Mouse (Mus musculus): ENCODE measurements at regions not wholly inside any gene's neighbourhood (a gene's known extent, or its start where the extent isn't known, plus 50 kb on each side); places are given as distances from the start of the nearest gene placed in this dataset.
A peak's percentile ranks its signal among the peaks of the same experiment; 100 is the strongest.

- no peaks in the 10 kb centered on the region for H3K36me3 ChIP-seq (replicated peaks)
- WGBS (ENCODE audit: insufficient replicate concordance), result 39% methylated on average over 15 of the region's 15 CpGs
- no peak overlapping the region for H3K4me3 ChIP-seq (replicated peaks)
- no peaks in the 10 kb centered on the region for H3K9me3 ChIP-seq (replicated peaks)
- no peak overlapping the region for H3K4me2 ChIP-seq
- no peaks in the 10 kb centered on the region for H3K4me1 ChIP-seq (replicated peaks)
- no peak for ATAC-seq (ENCODE audit: insufficient read depth)
- no peaks in the 10 kb centered on the region for H3K27me3 ChIP-seq
- no peak overlapping the region for H3K27ac ChIP-seq (replicated peaks)
- H3K9ac ChIP-seq, result no peak overlapping the region
Observed at GRCm38 (mm10) chr9:63896073-63896807, 125.6 kb downstream of the Smad6 start.

GRCm38 (mm10) chr9:63892235-63892971 lies 129.5 kb downstream of the Smad6 start:
- no peaks in the 10 kb centered on the region for H3K9me3 ChIP-seq (replicated peaks)
- no peaks in the 10 kb centered on the region for H3K4me1 ChIP-seq (replicated peaks)
- H3K4me3 ChIP-seq (replicated peaks), result no peak overlapping the region
- H3K27me3 ChIP-seq, result no peaks in the 10 kb centered on the region
- WGBS (ENCODE audit: insufficient replicate concordance), result 68% methylated on average over 17 of the region's 17 CpGs
- H3K27ac ChIP-seq (replicated peaks), result no peak overlapping the region
- H3K9ac ChIP-seq, result no peak overlapping the region
- H3K36me3 ChIP-seq (replicated peaks), result no peaks in the 10 kb centered on the region
- ATAC-seq (ENCODE audit: insufficient read depth), result no peak
- H3K4me2 ChIP-seq, result no peak overlapping the region

- ATAC-seq (ENCODE audit: insufficient read depth), result no peak
Observed at GRCm38 (mm10) chr9:63890717-63891116, 131.1 kb downstream of the Smad6 start.

GRCm38 (mm10) chr9:63889570-63889969 lies 131.8 kb upstream of the Smad3 start:
- ATAC-seq (ENCODE audit: insufficient read depth), result no peak

More at GRCm38 (mm10) chr9:63890717-63891116, 131.1 kb downstream of the Smad6 start:
- no peaks in the 10 kb centered on the region for H3K36me3 ChIP-seq (replicated peaks)
- no peak overlapping the region for H3K27ac ChIP-seq (replicated peaks)
- H3K27me3 ChIP-seq, result no peaks in the 10 kb centered on the region
- no peak overlapping the region for H3K9ac ChIP-seq
- no peak overlapping the region for H3K4me3 ChIP-seq (replicated peaks)
- H3K4me2 ChIP-seq, result no peak overlapping the region
- 45% methylated on average over 5 of the region's 5 CpGs for WGBS (ENCODE audit: insufficient replicate concordance)
- no peaks in the 10 kb centered on the region for H3K9me3 ChIP-seq (replicated peaks)
- no peaks in the 10 kb centered on the region for H3K4me1 ChIP-seq (replicated peaks)

GRCm38 (mm10) chr9:63884971-63885370 lies 127.2 kb upstream of the Smad3 start:
- WGBS (ENCODE audit: insufficient replicate concordance), result 66% methylated on average over 2 of the region's 2 CpGs
- ATAC-seq (ENCODE audit: insufficient read depth), result no peak
- Histone ChIP-seq H3K4me1 (replicated peaks) (peaks cover 10% of the 10 kb centered on the region; the same call in 1 of the 2 replicates), H3K36me3 (replicated peaks) (no peaks in the 10 kb centered on the region), H3K9ac (no peak overlapping the region), H3K27me3 (no peaks in the 10 kb centered on the region), H3K4me3 (replicated peaks) (no peak overlapping the region), H3K9me3 (replicated peaks) (no peaks in the 10 kb centered on the region), H3K27ac (replicated peaks) (no peak overlapping the region), H3K4me2 (no peak overlapping the region)

More at GRCm38 (mm10) chr9:63889570-63889969, 131.8 kb upstream of the Smad3 start:
- Histone ChIP-seq H3K9ac (no peak overlapping the region), H3K36me3 (replicated peaks) (no peaks in the 10 kb centered on the region), H3K9me3 (replicated peaks) (no peaks in the 10 kb centered on the region), H3K4me2 (no peak overlapping the region), H3K27ac (replicated peaks) (no peak overlapping the region), H3K27me3 (no peaks in the 10 kb centered on the region), H3K4me1 (replicated peaks) (no peaks in the 10 kb centered on the region), H3K4me3 (replicated peaks) (no peak overlapping the region)
- 66% methylated on average over 6 of the region's 6 CpGs for WGBS (ENCODE audit: insufficient replicate concordance)

- peaks cover 10% of the 10 kb centered on the region; the same call in 1 of the 2 replicates for H3K4me1 ChIP-seq (replicated peaks)
- no peak overlapping the region for H3K9ac ChIP-seq
- H3K27me3 ChIP-seq, result no peaks in the 10 kb centered on the region
- no peak overlapping the region for H3K4me3 ChIP-seq (replicated peaks)
- 61% methylated on average over 6 of the region's 6 CpGs for WGBS (ENCODE audit: insufficient replicate concordance)
- H3K4me2 ChIP-seq, result no peak overlapping the region
- H3K9me3 ChIP-seq (replicated peaks), result no peaks in the 10 kb centered on the region
- no peaks in the 10 kb centered on the region for H3K36me3 ChIP-seq (replicated peaks)
- no peak overlapping the region for H3K27ac ChIP-seq (replicated peaks)
- no peak for ATAC-seq (ENCODE audit: insufficient read depth)
Observed at GRCm38 (mm10) chr9:63883738-63884520, 126.1 kb upstream of the Smad3 start.

- Histone ChIP-seq H3K9me3 (replicated peaks) (no peaks in the 10 kb centered on the region), H3K4me3 (replicated peaks) (no peak overlapping the region), H3K36me3 (replicated peaks) (no peaks in the 10 kb centered on the region), H3K27me3 (no peaks in the 10 kb centered on the region), H3K27ac (replicated peaks) (no peak overlapping the region), H3K4me1 (replicated peaks) (peaks cover 10% of the 10 kb centered on the region; the same call in 1 of the 2 replicates), H3K4me2 (no peak overlapping the region), H3K9ac (no peak overlapping the region)
- no peak for ATAC-seq (ENCODE audit: insufficient read depth)
- 71% methylated on average over 10 of the region's 10 CpGs for WGBS (ENCODE audit: insufficient replicate concordance)
Observed at GRCm38 (mm10) chr9:63881692-63882091, 123.9 kb upstream of the Smad3 start.

GRCm38 (mm10) chr9:63881261-63881563 lies 123.4 kb upstream of the Smad3 start:
- no peak for ATAC-seq (ENCODE audit: insufficient read depth)
- no peaks in the 10 kb centered on the region for H3K27me3 ChIP-seq
- peak overlapping the region; percentile 48; the same call in 1 of the 2 replicates for H3K4me2 ChIP-seq
- H3K9ac ChIP-seq, result no peak overlapping the region
- peaks cover 10% of the 10 kb centered on the region; the same call in 1 of the 2 replicates for H3K4me1 ChIP-seq (replicated peaks)
- H3K4me3 ChIP-seq (replicated peaks), result no peak overlapping the region
- WGBS (ENCODE audit: insufficient replicate concordance), result 57% methylated on average over 4 of the region's 4 CpGs
- no peaks in the 10 kb centered on the region for H3K36me3 ChIP-seq (replicated peaks)
- H3K9me3 ChIP-seq (replicated peaks), result no peaks in the 10 kb centered on the region
- no peak overlapping the region for H3K27ac ChIP-seq (replicated peaks)

GRCm38 (mm10) chr9:63880487-63881260 lies 122.9 kb upstream of the Smad3 start:
- Histone ChIP-seq H3K9me3 (replicated peaks) (no peaks in the 10 kb centered on the region), H3K27me3 (no peaks in the 10 kb centered on the region), H3K9ac (no peak overlapping the region), H3K4me2 (peak overlapping the region; percentile 48), H3K4me1 (replicated peaks) (peaks cover 10% of the 10 kb centered on the region; the same call in 1 of the 2 replicates), H3K4me3 (replicated peaks) (peak overlapping the region; percentile 23; the same call in 1 of the 2 replicates), H3K36me3 (replicated peaks) (no peaks in the 10 kb centered on the region), H3K27ac (replicated peaks) (no peak overlapping the region)
- WGBS (ENCODE audit: insufficient replicate concordance), result 24% methylated on average over 26 of the region's 26 CpGs
- ATAC-seq (ENCODE audit: insufficient read depth), result no peak

GRCm38 (mm10) chr9:63879710-63880428 lies 122.1 kb upstream of the Smad3 start:
- no peak overlapping the region for H3K9ac ChIP-seq
- ATAC-seq (ENCODE audit: insufficient read depth), result no peak
- H3K4me1 ChIP-seq (replicated peaks), result peaks cover 10% of the 10 kb centered on the region; the same call in 1 of the 2 replicates
- no peaks in the 10 kb centered on the region for H3K27me3 ChIP-seq
- H3K9me3 ChIP-seq (replicated peaks), result no peaks in the 10 kb centered on the region
- H3K4me2 ChIP-seq, result peak overlapping the region; percentile 48
- H3K27ac ChIP-seq (replicated peaks), result no peak overlapping the region
- H3K36me3 ChIP-seq (replicated peaks), result no peaks in the 10 kb centered on the region
- 23% methylated on average over 15 of the region's 15 CpGs for WGBS (ENCODE audit: insufficient replicate concordance)
- H3K4me3 ChIP-seq (replicated peaks), result peak overlapping the region; percentile 23; the same call in 1 of the 2 replicates

Measured in liver, embryonic 15.5 days (tissue).